Mouse (Mus musculus) intestine, embryonic 15.5 days (tissue): ENCODE measurements around the gene Hamp. TPM values are rescaled to one million over a fixed set of nuclear protein-coding genes. Genes with fewer than 3 reads are reported as not detected.
"Not testable (repeated sequence)": the region's sequence is repeated elsewhere in the genome, so short reads cannot be mapped to it uniquely, and the experiment has no call there.

ENCODE experiments used
- ATAC-seq: fragments of 200-750 bp; cut with Nextera tagmentation; 2 replicates; pipeline ENCODE4 v1.8.0; 2017; ENCODE audit warnings: moderate TSS enrichment, moderate library complexity
- H3K27ac ChIP-seq: fragments of 300-500 bp; sonication (generic); 2 replicates; pipeline ENCODE4 v1.5.1; 2015; ENCODE audit warnings: mild to moderate bottlenecking, inconsistent platforms
- H3K27me3 ChIP-seq: fragments of 300-500 bp; sonication (generic); replicated peaks from 2 replicates; pipeline ENCODE4 v1.6.1; 2015; ENCODE audit warnings: inconsistent platforms
- H3K36me3 ChIP-seq: fragments of 300-500 bp; sonication (generic); 2 replicates; pipeline ENCODE4 v1.6.1; 2015; ENCODE audit warnings: inconsistent platforms
- H3K4me1 ChIP-seq: fragments of 300-500 bp; sonication (generic); replicated peaks from 2 replicates; pipeline ENCODE4 v1.6.1; 2015; ENCODE audit warnings: inconsistent platforms
- H3K4me2 ChIP-seq: fragments of 300-500 bp; sonication (generic); replicated peaks from 2 replicates; pipeline ENCODE4 v1.6.1; 2015; ENCODE audit warnings: mild to moderate bottlenecking, inconsistent platforms
- H3K4me3 ChIP-seq: fragments of 300-500 bp; sonication (generic); replicated peaks from 2 replicates; pipeline ENCODE4 v1.5.1; 2015; ENCODE audit warnings: inconsistent platforms
- H3K9ac ChIP-seq: fragments of 300-500 bp; sonication (generic); 2 replicates; pipeline ENCODE4 v1.6.1; 2015; ENCODE audit warnings: inconsistent platforms
- H3K9me3 ChIP-seq: fragments of 300-500 bp; sonication (generic); 2 replicates; pipeline ENCODE4 v1.6.1; 2016; ENCODE audit warnings: inconsistent platforms
- WGBS: fragments of 180-500 bp; shearing (Covaris S2); methylation state at CpG from one replicate; pipeline ENCODE4 v1.1.7; 2015; 5-methylcytosine and 5-hydroxymethylcytosine counted together
- polyA plus RNA-seq: library from polyadenylated mRNA; unstranded; fragments of >200 nt; fragmentation: Nextera tagmentation; extraction: Ambion mirVana; gene quantifications from 2 replicates; pipeline ENCODE4 v1.2.1, GENCODE M21; 2015

Hamp gene
- polyA plus RNA-seq, 1 experiment from 2014 or later: 0.41 TPM

DNA sequence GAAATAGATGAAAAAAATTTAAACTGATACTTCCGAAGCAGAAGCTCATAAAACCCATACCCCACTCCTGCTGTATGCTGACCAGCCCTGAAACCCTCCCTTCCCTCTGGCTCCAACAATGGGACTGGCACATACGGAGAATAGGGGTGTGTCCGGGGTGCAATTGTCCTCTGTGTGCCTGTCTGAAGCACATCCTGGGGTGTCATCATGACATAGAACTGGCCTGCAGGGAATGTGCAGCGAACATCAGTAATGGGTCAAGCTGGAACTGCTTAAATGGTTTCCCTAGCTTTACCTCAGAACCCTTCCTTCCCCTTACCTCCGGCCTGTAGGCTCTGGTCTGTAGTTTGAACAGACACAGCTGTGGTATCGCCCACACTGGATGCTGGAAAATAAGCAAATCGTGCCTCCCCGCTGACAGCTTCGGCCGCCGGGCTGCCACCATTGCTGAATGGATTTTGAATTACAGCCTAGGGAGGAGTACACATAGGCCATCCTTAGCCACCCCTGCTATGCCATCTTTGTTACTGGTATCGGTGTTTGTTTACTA, 11.2 kb upstream of the Hamp start:
- ATAC-seq: no peak
- Histone ChIP-seq H3K4me2 (peak overlapping the region; percentile 81), H3K27me3 (no peaks in the 10 kb centered on the region), H3K36me3 (peaks cover 28% of the 10 kb centered on the region), H3K4me3 (peak overlapping the region; percentile 92; the same call in 1 of the 2 replicates), H3K27ac (no peak overlapping the region), H3K9me3 (no peaks in the 10 kb centered on the region), H3K9ac (0 out of 2 replicates have a peak overlapping the region, but pooled peaks have one; percentile 99), H3K4me1 (peaks cover 17% of the 10 kb centered on the region)
- 73% methylated on average over 12 of the region's 12 CpGs for WGBS

DNA sequence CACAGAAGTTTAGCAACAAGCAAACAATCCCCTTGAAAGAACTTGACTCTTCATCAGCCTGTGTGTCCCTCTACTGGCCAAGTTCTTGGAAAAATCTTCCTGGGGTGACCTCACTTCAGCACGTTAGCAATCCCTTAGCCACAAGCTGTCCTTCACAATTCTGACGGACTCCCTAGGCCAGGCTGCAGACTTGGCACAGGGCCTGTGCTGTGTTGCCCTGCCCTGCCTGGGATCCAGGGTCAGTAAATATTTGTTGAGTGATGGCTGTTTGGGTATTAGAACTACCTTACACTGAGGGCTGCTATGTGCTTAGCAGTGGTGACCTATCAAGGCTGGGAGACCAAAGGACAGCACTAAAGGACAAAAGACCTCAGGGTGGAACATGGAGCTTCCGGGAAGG, 10.2 kb upstream of the Hamp start:
- Histone ChIP-seq H3K9me3 (no peaks in the 10 kb centered on the region), H3K27me3 (no peaks in the 10 kb centered on the region), H3K27ac (no peak overlapping the region), H3K9ac (no peak overlapping the region), H3K4me1 (peaks cover 17% of the 10 kb centered on the region), H3K4me3 (no peak overlapping the region), H3K4me2 (no peak overlapping the region), H3K36me3 (peaks cover 34% of the 10 kb centered on the region)
- ATAC-seq: no peak
- WGBS: 80% methylated on average over 3 of the region's 3 CpGs

DNA sequence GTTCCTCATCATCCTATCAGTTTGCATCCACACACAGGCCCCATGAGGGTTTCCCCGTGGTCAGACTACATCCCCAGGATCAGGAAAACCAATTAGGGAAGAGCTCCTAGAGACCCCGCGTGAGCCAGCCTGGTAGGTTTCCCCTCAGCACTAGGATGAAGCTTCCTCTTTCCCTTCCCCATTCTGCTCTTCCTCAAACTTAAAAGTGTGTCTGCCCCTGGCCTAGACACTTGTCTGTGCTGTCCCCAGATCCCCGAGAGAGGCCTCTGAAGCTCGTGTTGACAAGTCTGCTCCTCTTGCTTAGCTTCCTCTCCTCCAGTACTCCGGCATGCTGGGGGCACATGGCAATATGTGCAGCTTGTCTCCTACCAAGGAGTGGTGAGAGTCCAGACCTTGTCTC, 9.6 kb upstream of the Hamp start:
- no peak overlapping the region for H3K27ac ChIP-seq
- WGBS: 87% methylated on average over 6 of the region's 6 CpGs
- no peaks in the 10 kb centered on the region for H3K27me3 ChIP-seq
- H3K9me3 ChIP-seq: no peaks in the 10 kb centered on the region
- no peak overlapping the region for H3K9ac ChIP-seq
- H3K4me3 ChIP-seq: no peak overlapping the region
- peaks cover 17% of the 10 kb centered on the region for H3K4me1 ChIP-seq
- H3K36me3 ChIP-seq: peaks cover 34% of the 10 kb centered on the region
- no peak for ATAC-seq
- H3K4me2 ChIP-seq: no peak overlapping the region

DNA sequence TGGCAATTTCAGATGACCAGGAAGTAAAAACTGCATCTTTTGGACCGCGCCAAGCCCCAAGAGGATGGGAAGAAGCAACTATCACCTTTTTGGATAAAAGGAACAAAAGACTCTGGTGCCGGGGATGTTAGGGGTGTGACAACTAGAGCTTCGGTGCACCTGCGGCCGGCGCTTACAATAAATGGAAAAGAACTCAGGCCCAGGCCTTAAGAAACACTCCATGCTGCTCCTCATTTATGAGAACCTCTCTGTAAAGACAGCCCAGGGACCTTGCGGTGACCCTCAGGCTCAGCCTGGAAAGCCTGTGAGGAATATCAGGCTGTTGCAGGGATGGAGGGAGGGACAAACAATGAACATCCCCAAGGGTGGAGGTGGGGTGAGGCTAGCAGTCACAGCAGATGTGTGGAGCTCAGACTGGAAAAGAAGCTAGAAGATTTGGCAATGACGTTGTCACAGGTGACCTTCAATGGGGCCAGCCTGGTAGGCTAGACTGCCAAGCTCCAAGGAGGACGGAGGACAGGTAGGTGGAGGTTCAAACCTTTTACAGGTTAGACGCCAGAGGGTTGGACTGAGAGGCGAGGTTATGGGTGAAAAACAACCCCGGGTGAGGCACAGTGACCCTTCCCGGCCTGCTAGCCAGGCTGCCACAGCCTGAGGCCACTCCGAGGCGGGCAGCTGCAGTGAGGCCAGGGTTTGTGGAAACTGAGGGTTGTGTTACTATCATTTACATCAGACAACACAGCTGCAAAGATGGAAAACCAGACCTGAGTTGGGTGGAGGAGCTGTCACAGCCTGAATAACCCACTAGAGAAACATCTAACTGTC, 8.8 kb upstream of the Hamp start:
- H3K27ac ChIP-seq: no peak overlapping the region
- H3K4me3 ChIP-seq: no peak overlapping the region
- peaks cover 9% of the 10 kb centered on the region; the same call in 1 of the 2 replicates for H3K4me1 ChIP-seq
- no peaks in the 10 kb centered on the region for H3K27me3 ChIP-seq
- H3K36me3 ChIP-seq: peaks cover 34% of the 10 kb centered on the region
- no peaks in the 10 kb centered on the region for H3K9me3 ChIP-seq
- no peak overlapping the region for H3K4me2 ChIP-seq
- WGBS: 94% methylated on average over 16 of the region's 16 CpGs
- no peak for ATAC-seq
- no peak overlapping the region for H3K9ac ChIP-seq

DNA sequence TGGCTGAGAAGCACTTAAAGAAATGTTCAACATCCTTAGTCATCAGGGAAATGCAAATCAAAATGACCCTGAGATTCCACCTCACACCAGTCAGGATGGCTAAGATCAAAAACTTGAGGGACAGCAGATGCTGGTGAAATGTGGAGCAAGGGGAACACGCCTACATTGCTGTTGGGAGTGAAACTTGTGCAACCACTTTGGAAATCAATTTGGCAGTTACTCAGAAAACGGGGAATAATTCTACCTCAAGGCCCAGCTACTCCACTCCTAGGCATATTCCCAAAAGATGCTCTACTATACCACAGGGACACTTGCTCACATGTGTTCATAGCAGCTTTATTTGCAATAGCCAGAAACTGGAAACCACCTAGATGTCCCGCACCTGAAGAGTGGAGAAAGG, 6.1 kb upstream of the Hamp start:
- H3K27me3 ChIP-seq, H3K9me3 ChIP-seq, H3K27ac ChIP-seq, ATAC-seq, H3K4me2 ChIP-seq, H3K4me1 ChIP-seq, H3K4me3 ChIP-seq, H3K9ac ChIP-seq: not testable (repeated sequence)
- WGBS: 86% methylated on average over 3 of the region's 3 CpGs
- H3K36me3 ChIP-seq: peaks cover 37% of the 10 kb centered on the region

DNA sequence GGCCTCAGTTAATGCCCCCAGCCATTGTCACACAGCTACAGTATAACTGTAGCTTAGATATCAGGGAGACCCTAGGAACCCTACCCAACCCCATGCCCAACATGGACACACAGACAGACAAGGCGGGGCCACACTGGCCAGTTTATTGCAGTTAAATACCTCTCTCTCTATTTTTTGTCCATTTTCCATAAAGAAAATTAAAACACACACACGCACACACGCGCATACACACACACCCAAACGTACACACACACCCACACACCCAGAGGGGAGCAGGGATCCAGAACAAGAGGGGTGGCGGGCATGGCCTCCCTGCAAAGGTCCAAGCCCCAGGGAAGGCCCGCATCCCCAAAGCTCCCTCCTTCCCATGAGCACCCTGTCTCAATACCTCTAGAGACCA, 2.0 kb upstream of the Hamp start:
- H3K27me3 ChIP-seq: no peaks in the 10 kb centered on the region
- peaks cover 13% of the 10 kb centered on the region for H3K36me3 ChIP-seq
- H3K9me3 ChIP-seq: no peaks in the 10 kb centered on the region
- no peak overlapping the region for H3K27ac ChIP-seq
- H3K4me3 ChIP-seq: no peak overlapping the region
- no peak overlapping the region for H3K4me2 ChIP-seq
- no peak overlapping the region for H3K9ac ChIP-seq
- whole genome bisulfite sequencing: 95% methylated on average over 7 of the region's 7 CpGs
- ATAC-seq: no peak
- H3K4me1 ChIP-seq: no peaks in the 10 kb centered on the region

DNA sequence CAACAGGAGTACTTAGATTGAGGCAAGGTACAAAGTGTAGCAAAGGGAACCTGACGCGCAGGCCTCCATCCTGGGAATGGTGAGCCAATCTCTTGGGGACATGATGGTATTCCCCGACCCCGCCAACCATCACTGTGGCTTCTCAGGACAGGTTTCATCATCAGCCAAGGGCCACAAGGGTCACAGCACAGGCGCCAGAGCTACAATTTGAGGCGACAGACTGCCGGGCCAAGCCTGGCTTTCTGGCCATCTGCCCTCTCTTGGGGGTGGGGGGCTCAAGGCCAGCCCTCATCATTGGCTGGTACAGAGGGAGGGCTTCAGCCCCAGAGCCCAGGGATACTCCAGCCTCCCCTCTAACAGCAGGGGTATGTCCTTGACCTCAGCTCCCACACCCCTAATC, 1.6 kb upstream of the Hamp start:
- not testable (repeated sequence) for ATAC-seq
- peaks cover 12% of the 10 kb centered on the region for H3K36me3 ChIP-seq
- 91% methylated on average over 7 of the region's 7 CpGs for WGBS

DNA sequence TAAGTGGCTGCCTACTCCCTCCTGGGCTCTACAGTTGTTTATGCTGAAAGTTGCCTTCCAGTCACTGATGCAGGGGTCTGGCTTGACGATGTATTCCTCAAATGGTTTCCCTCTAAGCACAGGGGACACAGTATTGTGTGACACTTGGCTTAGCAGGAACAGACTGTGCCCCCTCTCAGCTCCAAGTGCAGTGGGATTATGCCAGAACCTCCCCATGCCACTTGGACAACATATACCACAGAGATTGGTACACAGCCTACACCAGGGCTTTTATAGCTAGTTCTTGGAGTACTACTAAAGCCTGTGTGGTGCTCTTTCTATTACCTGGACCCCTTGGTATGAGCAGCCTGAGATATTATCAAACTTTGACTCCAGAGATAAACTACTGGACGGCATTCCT, 874 bp upstream of the Hamp start:
- not testable (repeated sequence) for H3K27ac ChIP-seq, H3K27me3 ChIP-seq, H3K4me2 ChIP-seq, ATAC-seq, H3K9ac ChIP-seq, H3K4me1 ChIP-seq, H3K4me3 ChIP-seq, H3K9me3 ChIP-seq, H3K36me3 ChIP-seq
- WGBS: 60% methylated on average over 2 of the region's 2 CpGs

More for the DNA sequence above, 1.6 kb upstream of the Hamp start:
- not testable (repeated sequence) for H3K4me2 ChIP-seq, H3K27me3 ChIP-seq, H3K27ac ChIP-seq, H3K9me3 ChIP-seq, H3K4me3 ChIP-seq, H3K9ac ChIP-seq, H3K4me1 ChIP-seq

DNA sequence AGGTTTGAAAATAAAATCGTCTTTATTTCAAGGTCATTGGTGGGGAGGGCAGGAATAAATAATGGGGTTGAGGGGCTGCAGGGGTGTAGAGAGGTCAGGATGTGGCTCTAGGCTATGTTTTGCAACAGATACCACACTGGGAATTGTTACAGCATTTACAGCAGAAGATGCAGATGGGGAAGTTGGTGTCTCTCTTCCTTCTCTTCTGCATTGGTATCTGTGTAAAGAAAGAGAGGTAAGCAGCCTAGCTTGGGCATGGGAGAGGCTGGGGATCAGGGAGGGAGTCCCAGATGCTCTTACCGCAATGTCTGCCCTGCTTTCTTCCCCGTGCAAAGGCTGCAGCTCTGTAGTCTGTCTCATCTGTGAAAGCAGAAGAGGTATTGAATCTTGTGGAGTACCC, 1.5 kb downstream of the Hamp start:
- not testable (repeated sequence) for H3K27me3 ChIP-seq, H3K9me3 ChIP-seq, H3K4me1 ChIP-seq, H3K4me2 ChIP-seq, ATAC-seq, H3K4me3 ChIP-seq, H3K36me3 ChIP-seq, H3K27ac ChIP-seq, H3K9ac ChIP-seq
- WGBS: 38% methylated on average over 3 of the region's 3 CpGs

DNA sequence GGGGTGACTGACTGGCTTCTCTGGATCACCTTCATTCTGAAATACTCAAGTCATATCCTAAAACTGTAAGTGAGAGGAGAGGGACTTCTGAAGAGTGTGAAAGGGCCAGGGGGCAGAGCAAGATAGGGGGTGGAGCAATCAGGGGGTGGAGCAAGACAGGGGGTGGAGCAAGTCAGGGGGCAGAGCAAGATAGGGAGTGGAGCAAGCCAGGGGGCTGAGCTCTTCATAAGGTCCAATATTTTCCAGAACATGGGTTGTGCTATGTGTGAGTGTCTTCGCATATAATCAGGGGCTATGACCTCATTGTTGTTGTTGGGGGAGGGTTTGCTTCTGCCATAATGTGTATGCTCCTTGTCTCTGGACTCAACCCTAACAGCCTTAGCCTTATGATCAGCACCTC, 3.8 kb downstream of the Hamp start:
- not testable (repeated sequence) for H3K27me3 ChIP-seq, H3K9ac ChIP-seq, H3K4me2 ChIP-seq, ATAC-seq, H3K9me3 ChIP-seq, H3K4me3 ChIP-seq, H3K36me3 ChIP-seq, H3K4me1 ChIP-seq, H3K27ac ChIP-seq
- 81% methylated on average over 1 of the region's 1 CpGs for WGBS

DNA sequence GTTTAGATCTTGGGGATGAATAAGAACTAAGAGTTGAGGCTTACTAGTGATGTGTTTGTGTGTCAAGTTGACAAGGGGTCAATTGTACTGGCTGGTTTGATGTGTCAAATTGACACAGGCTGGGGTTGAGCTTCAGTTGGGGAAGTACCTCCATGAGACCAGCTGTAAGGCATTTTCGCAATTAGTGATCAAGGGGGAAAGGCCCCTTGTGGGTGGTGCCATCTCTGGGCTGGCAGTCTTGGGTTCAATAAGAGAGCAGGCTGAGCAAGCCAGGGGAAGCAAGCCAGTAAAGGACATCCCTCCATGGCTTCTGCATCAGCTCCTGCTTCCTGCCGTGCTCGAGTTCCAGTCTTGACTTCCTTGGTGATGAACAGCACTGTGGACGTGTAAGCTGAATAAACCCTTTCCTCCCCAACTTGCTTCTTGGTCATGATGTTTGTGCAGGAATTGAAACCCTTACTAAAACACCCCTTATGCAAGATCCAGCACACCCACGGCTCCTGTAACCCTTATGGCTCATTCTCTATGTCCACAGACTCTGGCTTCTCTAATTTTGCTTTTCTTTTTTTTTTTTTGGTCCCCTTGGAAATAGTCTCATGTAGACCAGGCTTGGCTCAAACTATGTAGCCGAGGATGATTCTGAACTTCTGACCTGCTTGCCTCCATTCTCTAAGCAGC, 8.3 kb downstream of the Hamp start:
- not testable (repeated sequence) for H3K27me3 ChIP-seq, H3K4me3 ChIP-seq, H3K36me3 ChIP-seq, H3K4me2 ChIP-seq, H3K9ac ChIP-seq, H3K4me1 ChIP-seq, ATAC-seq, H3K9me3 ChIP-seq, H3K27ac ChIP-seq
- WGBS: 70% methylated on average over 6 of the region's 6 CpGs

DNA sequence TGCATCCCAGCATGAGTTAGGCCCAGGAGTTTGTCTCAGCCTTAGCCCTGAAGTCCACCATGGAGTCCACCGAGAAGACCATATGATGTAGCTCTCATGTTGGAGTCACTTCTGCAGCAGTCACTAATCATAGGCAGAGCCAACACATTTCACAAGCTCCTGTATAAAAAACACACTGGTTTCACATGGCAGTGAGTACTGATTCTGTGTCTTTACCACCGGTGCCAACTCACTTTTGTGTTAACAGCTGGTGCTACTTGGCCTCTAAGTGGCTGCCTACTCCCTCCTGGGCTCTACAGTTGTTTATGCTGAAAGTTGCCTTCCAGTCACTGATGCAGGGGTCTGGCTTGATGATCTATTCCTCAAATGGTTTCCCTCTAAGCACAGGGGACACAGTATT, 19.3 kb downstream of the Hamp start, which contains the start of gene Hamp2:
Hamp2 (minus strand) TSS at position 101 of the 400 bp plus-strand sequence.
- not testable (repeated sequence) for H3K4me1 ChIP-seq, H3K27ac ChIP-seq, H3K36me3 ChIP-seq, ATAC-seq, H3K9me3 ChIP-seq, H3K9ac ChIP-seq, H3K4me3 ChIP-seq, H3K27me3 ChIP-seq, H3K4me2 ChIP-seq
- WGBS: 73% methylated on average over 2 of the region's 2 CpGs
